Mouse (Mus musculus) spleen, adult 2 months (tissue): ENCODE results near the gene Nrap.

Experiments used
- CTCF ChIP-seq: fragments of 200-500 bp; IDR thresholded peaks from 2 replicates; pipeline ENCODE4 v1.5.1; 2011; ENCODE audit warnings: mild to moderate bottlenecking, inconsistent platforms; ENCODE audit not compliant: insufficient read depth, insufficient read length, insufficient replicate concordance; ENCODE audit errors: extremely low read depth
- POLR2A ChIP-seq: fragments of 200-500 bp; IDR thresholded peaks from 2 replicates; pipeline ENCODE4 v1.6.1; 2011; ENCODE audit warnings: low read depth, low read length, inconsistent platforms

DNA sequence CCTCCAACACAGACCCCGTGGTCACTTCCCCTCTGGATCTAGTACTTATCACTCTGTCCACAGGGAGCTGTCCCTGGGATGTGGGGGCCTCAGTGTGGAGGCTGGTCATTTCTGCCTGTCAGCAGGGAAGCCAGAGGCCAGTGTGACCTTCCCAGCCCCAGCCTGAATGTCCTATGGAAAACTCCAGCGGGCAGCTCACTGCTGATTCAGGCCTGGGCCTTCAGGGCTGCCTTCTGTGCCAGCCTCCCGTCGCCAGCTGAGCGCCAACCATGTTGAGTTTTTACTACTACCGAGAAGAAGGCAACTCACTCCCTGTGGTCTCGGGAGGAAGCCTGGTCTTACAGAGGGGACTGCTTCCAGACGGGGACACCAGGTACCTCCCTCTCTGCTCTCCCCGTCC lies 35.7 kb upstream of the Nrap start:
- no peak for TF ChIP-seq POLR2A
- TF ChIP-seq CTCF, result no peak
